Mouse (Mus musculus): Measurements from ENCODE around the gene Dlx4. TPM values are rescaled to one million over a fixed set of nuclear protein-coding genes. Genes with fewer than 3 reads are reported as not detected.
A peak's percentile ranks its signal among the peaks of the same experiment; 100 is the strongest.

Gene Dlx4
- polyA plus RNA-seq, 1 experiment from 2014 or later, result 2.7 TPM

- 75% methylated on average over 5 of the region's 5 CpGs for whole genome bisulfite sequencing
- H3K36me3 ChIP-seq, result no peaks in the 10 kb centered on the region
Observed at GRCm38 (mm10) chr11:95153681-95154080, 7.6 kb upstream of the Dlx4 start.

GRCm38 (mm10) chr11:95153116-95153515 lies 7.1 kb upstream of the Dlx4 start:
- peaks cover 17% of the 10 kb centered on the region for H3K4me1 ChIP-seq
- no peak overlapping the region for H3K9ac ChIP-seq
- no peak for ATAC-seq (ENCODE audit: low FRiP score, low read depth)
- no peak overlapping the region for H3K4me2 ChIP-seq (replicated peaks)
- 32% methylated on average over 5 of the region's 5 CpGs for WGBS
- H3K27ac ChIP-seq, result no peak overlapping the region
- H3K9me3 ChIP-seq, result no peaks in the 10 kb centered on the region
- H3K27me3 ChIP-seq, result peaks cover 56% of the 10 kb centered on the region
- no peak overlapping the region for H3K4me3 ChIP-seq
- no peaks in the 10 kb centered on the region for H3K36me3 ChIP-seq

More at GRCm38 (mm10) chr11:95153681-95154080, 7.6 kb upstream of the Dlx4 start:
- no peak overlapping the region for H3K27ac ChIP-seq
- ATAC-seq (ENCODE audit: low FRiP score, low read depth), result no peak
- H3K27me3 ChIP-seq, result peaks cover 50% of the 10 kb centered on the region
- H3K4me3 ChIP-seq, result no peak overlapping the region
- H3K4me1 ChIP-seq, result peaks cover 15% of the 10 kb centered on the region
- H3K4me2 ChIP-seq (replicated peaks), result no peak overlapping the region
- H3K9me3 ChIP-seq, result no peaks in the 10 kb centered on the region
- H3K9ac ChIP-seq, result no peak overlapping the region

- H3K4me2 ChIP-seq (replicated peaks), result peak overlapping the region; percentile 43
- H3K9ac ChIP-seq, result no peak overlapping the region
- H3K4me1 ChIP-seq, result peaks cover 27% of the 10 kb centered on the region
- WGBS, result 4% methylated on average over 33 of the region's 33 CpGs
- no peak for ATAC-seq (ENCODE audit: low FRiP score, low read depth)
- H3K27me3 ChIP-seq, result peaks cover 83% of the 10 kb centered on the region
- H3K4me3 ChIP-seq, result peak overlapping the region; percentile 18; the same call in 1 of the 2 replicates
- no peak overlapping the region for H3K27ac ChIP-seq
- H3K9me3 ChIP-seq, result no peaks in the 10 kb centered on the region
- H3K36me3 ChIP-seq, result no peaks in the 10 kb centered on the region
Observed at GRCm38 (mm10) chr11:95150269-95151049, 4.4 kb upstream of the Dlx4 start.

DNA sequence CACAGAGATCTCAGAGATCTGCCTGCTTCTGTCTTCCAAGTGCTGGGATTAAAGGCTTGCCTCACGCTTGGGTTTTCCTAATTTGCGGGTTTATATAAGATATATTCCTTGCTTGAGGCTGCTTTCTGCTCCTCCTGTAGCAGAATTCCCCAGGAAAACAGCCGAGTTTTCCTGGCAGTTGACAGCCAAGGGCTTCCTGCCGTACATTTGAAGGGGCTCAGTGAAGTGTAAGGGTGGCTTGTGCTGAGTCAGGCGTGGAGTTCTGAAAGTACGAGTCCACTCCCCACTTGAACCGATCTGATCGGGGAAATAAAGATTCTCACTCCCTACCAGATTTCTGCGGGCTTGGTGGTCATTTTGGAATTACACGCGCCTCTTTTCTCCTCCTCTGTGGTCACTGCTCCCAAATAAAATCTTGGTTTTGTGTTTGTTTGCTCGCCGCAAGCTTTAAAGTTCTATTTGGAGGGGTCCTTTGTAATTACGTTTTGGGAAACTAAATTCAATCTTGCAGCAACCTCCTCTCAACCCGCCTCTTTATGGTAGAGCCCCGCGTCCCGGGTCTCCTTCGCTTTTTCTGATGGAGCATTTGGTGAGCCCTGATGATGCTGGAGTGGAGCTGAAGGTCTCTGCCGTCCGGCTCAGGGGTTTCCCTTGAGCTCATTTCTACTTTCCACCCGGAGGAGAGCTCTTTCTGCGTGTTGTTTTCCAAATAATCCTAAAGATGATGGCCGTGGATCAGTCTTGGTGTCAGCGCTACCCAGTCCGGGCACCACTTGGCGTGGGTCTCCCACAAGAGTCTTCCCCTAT lies 3.6 kb upstream of the Dlx4 start:
- no peak overlapping the region for H3K27ac ChIP-seq
- no peaks in the 10 kb centered on the region for H3K36me3 ChIP-seq
- peaks cover 90% of the 10 kb centered on the region for H3K27me3 ChIP-seq
- WGBS, result 3% methylated on average over 27 of the region's 27 CpGs
- no peaks in the 10 kb centered on the region for H3K9me3 ChIP-seq
- H3K9ac ChIP-seq, result no peak overlapping the region
- peak overlapping the region; percentile 43 for H3K4me2 ChIP-seq (replicated peaks)
- peaks cover 34% of the 10 kb centered on the region for H3K4me1 ChIP-seq
- no peak for ATAC-seq (ENCODE audit: low FRiP score, low read depth)
- H3K4me3 ChIP-seq, result peak overlapping the region; percentile 18

GRCm38 (mm10) chr11:95148754-95149153 lies 2.7 kb upstream of the Dlx4 start:
- Histone ChIP-seq H3K4me1 (peaks cover 37% of the 10 kb centered on the region), H3K27ac (no peak overlapping the region), H3K4me2 (replicated peaks) (no peak overlapping the region), H3K4me3 (no peak overlapping the region), H3K9ac (no peak overlapping the region), H3K27me3 (peaks cover 96% of the 10 kb centered on the region), H3K9me3 (no peaks in the 10 kb centered on the region), H3K36me3 (no peaks in the 10 kb centered on the region)
- WGBS, result 5% methylated on average over 9 of the region's 9 CpGs
- ATAC-seq (ENCODE audit: low FRiP score, low read depth), result no peak

GRCm38 (mm10) chr11:95144946-95145483 lies 1.0 kb downstream of the Dlx4 start:
- H3K4me3 ChIP-seq, result peak overlapping the region; percentile 45
- H3K27me3 ChIP-seq, result peaks cover 100% of the 10 kb centered on the region
- no peaks in the 10 kb centered on the region for H3K36me3 ChIP-seq
- peak overlapping the region; percentile 71 for H3K4me2 ChIP-seq (replicated peaks)
- ATAC-seq (ENCODE audit: low FRiP score, low read depth), result no peak; the same call in 1 of the 2 replicates
- no peak overlapping the region for H3K27ac ChIP-seq
- peaks cover 39% of the 10 kb centered on the region for H3K4me1 ChIP-seq
- H3K9ac ChIP-seq, result peak overlapping the region; percentile 35; the same call in 1 of the 2 replicates
- H3K9me3 ChIP-seq, result no peaks in the 10 kb centered on the region
- under 1% methylated on average over 34 of the region's 34 CpGs for WGBS

GRCm38 (mm10) chr11:95144091-95144945 lies 1.7 kb downstream of the Dlx4 start:
- Histone ChIP-seq H3K4me3 (peak overlapping the region; percentile 45), H3K36me3 (no peaks in the 10 kb centered on the region), H3K4me2 (replicated peaks) (peak overlapping the region; percentile 71), H3K9me3 (no peaks in the 10 kb centered on the region), H3K9ac (no peak overlapping the region), H3K27ac (no peak overlapping the region), H3K4me1 (peaks cover 38% of the 10 kb centered on the region), H3K27me3 (peaks cover 100% of the 10 kb centered on the region)
- no peak for ATAC-seq (ENCODE audit: low FRiP score, low read depth)
- WGBS, result 13% methylated on average over 9 of the region's 9 CpGs

- ATAC-seq (ENCODE audit: low FRiP score, low read depth), result no peak
Observed at GRCm38 (mm10) chr11:95143663-95144062, 2.4 kb downstream of the Dlx4 start.

GRCm38 (mm10) chr11:95142980-95143575 lies 3.0 kb downstream of the Dlx4 start:
- Histone ChIP-seq H3K36me3 (no peaks in the 10 kb centered on the region), H3K4me1 (peaks cover 45% of the 10 kb centered on the region), H3K27me3 (peaks cover 100% of the 10 kb centered on the region), H3K9me3 (no peaks in the 10 kb centered on the region), H3K9ac (no peak overlapping the region), H3K27ac (no peak overlapping the region), H3K4me3 (peak overlapping the region; percentile 29), H3K4me2 (replicated peaks) (peak overlapping the region; percentile 49)
- no peak for ATAC-seq (ENCODE audit: low FRiP score, low read depth)
- WGBS, result 2% methylated on average over 39 of the region's 39 CpGs

More at GRCm38 (mm10) chr11:95143663-95144062, 2.4 kb downstream of the Dlx4 start:
- Histone ChIP-seq H3K4me2 (replicated peaks) (no peak overlapping the region), H3K4me1 (peaks cover 43% of the 10 kb centered on the region), H3K27ac (no peak overlapping the region), H3K36me3 (no peaks in the 10 kb centered on the region), H3K4me3 (no peak overlapping the region), H3K9ac (no peak overlapping the region), H3K27me3 (peaks cover 100% of the 10 kb centered on the region), H3K9me3 (no peaks in the 10 kb centered on the region)
- 10% methylated on average over 4 of the region's 4 CpGs for WGBS

DNA sequence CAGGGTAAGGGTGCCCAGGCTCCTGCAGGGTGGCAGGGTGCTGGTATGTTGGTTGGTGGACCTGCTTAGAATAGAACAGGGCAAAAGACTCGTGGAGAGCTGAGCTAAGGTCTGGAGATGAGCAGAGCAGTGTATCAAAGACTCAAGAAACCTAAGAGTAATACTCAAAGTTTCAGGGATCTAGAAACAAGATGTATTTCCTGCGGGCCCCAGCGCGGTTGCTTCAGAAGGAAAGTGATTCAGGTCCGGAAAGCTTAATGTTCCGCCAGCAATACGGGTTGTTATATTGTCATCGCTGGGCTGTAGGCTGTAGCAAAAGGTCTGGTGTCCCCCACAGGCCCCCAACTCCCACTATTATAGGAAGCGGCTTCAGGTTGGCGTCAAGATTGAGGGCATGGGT lies 3.8 kb downstream of the Dlx4 start:
- peaks cover 53% of the 10 kb centered on the region for H3K4me1 ChIP-seq
- ATAC-seq (ENCODE audit: low FRiP score, low read depth), result no peak
- 18% methylated on average over 10 of the region's 10 CpGs for WGBS
- no peak overlapping the region for H3K9ac ChIP-seq
- H3K9me3 ChIP-seq, result no peaks in the 10 kb centered on the region
- no peak overlapping the region for H3K4me2 ChIP-seq (replicated peaks)
- H3K36me3 ChIP-seq, result no peaks in the 10 kb centered on the region
- no peak overlapping the region for H3K27ac ChIP-seq
- peak overlapping the region; percentile 29; the same call in 1 of the 2 replicates for H3K4me3 ChIP-seq
- peaks cover 100% of the 10 kb centered on the region for H3K27me3 ChIP-seq

GRCm38 (mm10) chr11:95139871-95140270 lies 6.2 kb downstream of the Dlx4 start:
- no peak overlapping the region for H3K9ac ChIP-seq
- H3K36me3 ChIP-seq, result no peaks in the 10 kb centered on the region
- no peaks in the 10 kb centered on the region for H3K9me3 ChIP-seq
- no peak for ATAC-seq (ENCODE audit: low FRiP score, low read depth)
- H3K4me3 ChIP-seq, result no peak overlapping the region
- WGBS, result 53% methylated on average over 5 of the region's 5 CpGs
- H3K27me3 ChIP-seq, result peaks cover 88% of the 10 kb centered on the region
- H3K27ac ChIP-seq, result no peak overlapping the region
- H3K4me1 ChIP-seq, result peaks cover 41% of the 10 kb centered on the region
- no peak overlapping the region for H3K4me2 ChIP-seq (replicated peaks)

Measured in limb, embryonic 13.5 days (tissue).